Mouse (Mus musculus) midbrain, embryonic 13.5 days (tissue): Measurements from ENCODE around the gene Xkr8. TPM values are rescaled to one million over a fixed set of nuclear protein-coding genes. Genes with fewer than 3 reads are reported as not detected.

ENCODE experiments used
- ATAC-seq: fragments of 200-750 bp; cut with Nextera tagmentation; 2 replicates; pipeline ENCODE4 v1.8.0; 2017; ENCODE audit warnings: mild to moderate bottlenecking, moderate TSS enrichment, moderate library complexity
- H3K27ac ChIP-seq: fragments of 300-500 bp; sonication (generic); 2 replicates; pipeline ENCODE4 v1.5.1; 2015; ENCODE audit warnings: inconsistent platforms, mild to moderate bottlenecking, moderate library complexity
- H3K27me3 ChIP-seq: fragments of 300-500 bp; sonication (generic); 2 replicates; pipeline ENCODE4 v1.6.1; 2015; ENCODE audit warnings: mild to moderate bottlenecking, inconsistent platforms
- H3K36me3 ChIP-seq: fragments of 300-500 bp; sonication (generic); 2 replicates; pipeline ENCODE4 v1.6.1; 2015; ENCODE audit warnings: mild to moderate bottlenecking, inconsistent platforms
- H3K4me1 ChIP-seq: fragments of 300-500 bp; sonication (generic); replicated peaks from 2 replicates; pipeline ENCODE4 v1.6.1; 2015; ENCODE audit warnings: inconsistent platforms
- H3K4me2 ChIP-seq: fragments of 300-500 bp; sonication (generic); replicated peaks from 2 replicates; pipeline ENCODE4 v1.6.1; 2015; ENCODE audit warnings: moderate library complexity, mild to moderate bottlenecking, inconsistent platforms
- H3K4me3 ChIP-seq: fragments of 300-500 bp; sonication (generic); replicated peaks from 2 replicates; pipeline ENCODE4 v1.5.1; 2015; ENCODE audit warnings: mild to moderate bottlenecking, inconsistent platforms
- H3K9ac ChIP-seq: fragments of 300-500 bp; sonication (generic); replicated peaks from 2 replicates; pipeline ENCODE4 v1.6.1; 2015; ENCODE audit warnings: mild to moderate bottlenecking, inconsistent platforms
- H3K9me3 ChIP-seq: fragments of 300-500 bp; sonication (generic); 2 replicates; pipeline ENCODE4 v1.6.1; 2016; ENCODE audit warnings: mild to moderate bottlenecking, inconsistent platforms
- WGBS: fragments of 180-500 bp; shearing (Covaris S2); methylation state at CpG from one replicate; pipeline ENCODE4 v1.1.7; 2015; 5-methylcytosine and 5-hydroxymethylcytosine counted together
- polyA plus RNA-seq: library from polyadenylated mRNA; unstranded; fragments of >200 nt; fragmentation: Nextera tagmentation; extraction: Ambion mirVana; gene quantifications from 2 replicates; pipeline ENCODE4 v1.2.1, GENCODE M21; 2015

Gene Xkr8
- polyA plus RNA-seq, 1 experiment from 2014 or later, result 4.4 TPM

DNA sequence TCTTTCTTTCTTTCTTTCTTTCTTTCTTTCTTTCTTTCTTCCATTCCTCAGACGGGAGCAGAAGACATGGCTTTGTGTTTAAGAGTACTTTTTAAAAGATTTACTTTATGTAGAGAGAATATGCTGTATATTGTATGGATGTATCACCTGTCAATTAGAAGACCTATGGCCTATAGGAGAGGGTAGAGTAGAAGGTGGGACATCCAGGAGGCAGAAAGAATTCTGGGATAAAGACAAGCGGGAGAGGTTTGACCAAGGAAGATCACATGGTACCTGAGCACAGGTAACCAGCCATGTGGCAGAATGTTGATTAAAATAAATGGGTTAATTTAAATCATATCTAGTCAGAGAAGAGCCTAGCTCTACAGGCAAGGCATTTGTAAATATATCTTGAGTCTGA lies 2.4 kb upstream of the Xkr8 start:
- H3K4me3 ChIP-seq, result no peak overlapping the region
- peaks cover 18% of the 10 kb centered on the region for H3K4me1 ChIP-seq
- H3K36me3 ChIP-seq, result no peaks in the 10 kb centered on the region
- no peak overlapping the region for H3K4me2 ChIP-seq
- H3K9me3 ChIP-seq, result no peaks in the 10 kb centered on the region
- no peaks in the 10 kb centered on the region for H3K27me3 ChIP-seq
- no peak overlapping the region for H3K27ac ChIP-seq
- WGBS, result 85% methylated on average over 2 of the region's 2 CpGs
- ATAC-seq, result no peak
- no peak overlapping the region for H3K9ac ChIP-seq

DNA sequence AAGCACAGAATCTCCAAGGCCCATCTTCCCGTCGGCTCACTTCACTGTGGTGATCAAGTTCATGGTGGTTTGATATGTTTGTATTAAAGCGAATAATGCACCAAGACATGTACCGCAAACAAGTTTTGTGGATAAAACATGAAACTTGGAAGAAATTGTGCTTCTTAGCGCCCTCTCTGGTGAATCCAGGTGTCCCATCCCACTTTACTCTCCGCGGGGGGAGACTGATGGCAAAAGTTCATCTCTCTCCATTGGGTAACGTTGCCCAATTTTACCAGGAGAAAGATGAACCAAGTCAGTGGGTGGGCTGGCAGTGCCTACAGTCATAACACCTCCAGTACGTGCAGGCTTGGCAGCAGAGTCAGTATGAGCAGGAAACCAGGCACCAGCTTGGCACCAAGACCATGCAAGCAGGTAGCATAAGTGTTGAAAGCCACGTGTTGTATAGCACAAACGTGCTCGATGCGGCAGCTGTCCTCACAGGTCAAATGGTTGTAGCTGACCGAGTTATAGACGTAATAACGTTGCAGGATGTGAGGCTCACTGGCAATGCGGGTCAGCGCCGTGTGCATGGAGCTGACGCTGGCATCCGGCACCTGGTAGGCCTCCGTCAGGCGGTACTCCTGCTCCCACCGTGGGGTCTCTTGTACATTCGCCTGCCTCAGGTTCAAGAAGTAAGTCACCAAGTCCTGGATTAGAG lies 875 bp upstream of the Xkr8 start:
- Histone ChIP-seq H3K4me1 (peaks cover 18% of the 10 kb centered on the region), H3K27me3 (no peaks in the 10 kb centered on the region), H3K36me3 (peaks cover under 1% of the 10 kb centered on the region; the same call in 1 of the 2 replicates), H3K4me3 (no peak overlapping the region), H3K9ac (no peak overlapping the region), H3K27ac (no peak overlapping the region), H3K9me3 (no peaks in the 10 kb centered on the region), H3K4me2 (no peak overlapping the region)
- WGBS, result 91% methylated on average over 25 of the region's 25 CpGs
- ATAC-seq, result no peak

DNA sequence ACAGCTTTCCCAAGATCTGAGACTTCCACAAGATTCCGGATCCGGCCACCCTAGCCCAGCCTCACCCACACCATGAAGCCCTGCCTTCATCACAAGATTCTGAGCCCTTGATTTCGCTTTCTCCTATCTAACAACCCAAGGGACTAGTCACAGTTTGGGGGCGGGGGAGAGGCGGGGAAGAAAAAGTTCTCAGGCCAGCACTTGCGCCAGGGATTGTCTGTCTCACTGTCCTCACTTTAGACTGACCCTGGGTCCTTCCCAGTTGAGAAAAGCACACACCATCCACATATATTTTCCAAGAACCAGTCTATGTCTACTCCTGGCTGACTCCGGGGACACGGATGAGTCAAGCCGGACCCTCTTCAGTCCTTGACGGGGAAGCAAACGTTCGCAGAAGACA lies 730 bp downstream of the Xkr8 start:
- Histone ChIP-seq H3K4me1 (peaks cover 18% of the 10 kb centered on the region), H3K4me2 (peak overlapping the region; percentile 77), H3K9ac (peak overlapping the region; percentile 71), H3K27ac (no peak overlapping the region), H3K9me3 (no peaks in the 10 kb centered on the region), H3K4me3 (peak overlapping the region; percentile 60), H3K27me3 (no peaks in the 10 kb centered on the region), H3K36me3 (peaks cover 17% of the 10 kb centered on the region)
- ATAC-seq, result no peak
- WGBS, result 49% methylated on average over 12 of the region's 12 CpGs

DNA sequence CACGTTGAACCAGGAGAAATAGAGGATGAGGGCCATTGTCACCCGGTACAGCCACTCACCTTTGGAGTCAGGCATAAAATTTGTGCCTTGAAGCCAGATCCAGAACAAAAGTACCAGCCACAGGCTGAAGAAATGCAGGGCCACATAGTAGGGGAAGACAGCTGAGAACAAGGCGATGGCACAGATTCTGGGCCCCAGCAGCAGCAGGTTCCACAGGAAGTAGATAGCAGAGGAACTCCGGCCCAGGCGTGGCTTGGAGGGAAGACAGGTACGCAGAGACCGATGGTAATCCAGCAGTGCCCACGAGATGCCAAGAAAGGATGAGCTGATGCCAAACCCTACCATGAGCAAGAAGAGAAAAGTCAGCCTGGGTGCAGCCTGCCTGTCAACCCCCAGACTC lies 4.1 kb downstream of the Xkr8 start:
- no peaks in the 10 kb centered on the region for H3K27me3 ChIP-seq
- H3K27ac ChIP-seq, result no peak overlapping the region
- WGBS, result 89% methylated on average over 8 of the region's 8 CpGs
- no peak for ATAC-seq
- H3K4me3 ChIP-seq, result no peak overlapping the region
- peaks cover 18% of the 10 kb centered on the region for H3K4me1 ChIP-seq
- no peak overlapping the region for H3K4me2 ChIP-seq
- no peaks in the 10 kb centered on the region for H3K9me3 ChIP-seq
- H3K36me3 ChIP-seq, result peaks cover 42% of the 10 kb centered on the region
- no peak overlapping the region for H3K9ac ChIP-seq

DNA sequence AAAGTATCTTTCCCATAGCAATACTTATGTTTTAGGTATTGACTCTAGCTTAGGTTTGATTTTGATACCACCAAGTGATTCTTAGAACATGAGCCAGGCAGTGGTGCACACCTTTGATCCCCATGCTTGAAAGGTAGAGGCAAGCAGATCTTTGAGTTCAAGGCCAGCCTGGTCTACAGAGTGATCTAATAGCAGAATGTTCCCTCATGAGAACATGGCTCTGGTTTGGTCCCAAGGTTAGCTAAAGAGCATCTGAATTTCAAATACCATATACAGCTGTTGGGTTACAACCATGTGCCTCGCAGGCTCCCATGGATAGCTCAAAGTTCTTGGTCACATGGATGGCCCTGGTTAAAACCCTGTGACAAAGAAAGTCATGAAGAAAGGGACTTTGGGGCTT lies 14.1 kb downstream of the Xkr8 start:
- ATAC-seq, result no peak
- WGBS, result 94% methylated on average over 1 of the region's 1 CpGs
- H3K9ac ChIP-seq, result no peak overlapping the region
- H3K4me3 ChIP-seq, result no peak overlapping the region
- H3K4me1 ChIP-seq, result no peaks in the 10 kb centered on the region
- H3K9me3 ChIP-seq, result no peaks in the 10 kb centered on the region
- no peak overlapping the region for H3K27ac ChIP-seq
- no peak overlapping the region for H3K4me2 ChIP-seq
- H3K36me3 ChIP-seq, result peaks cover 77% of the 10 kb centered on the region
- H3K27me3 ChIP-seq, result no peaks in the 10 kb centered on the region

DNA sequence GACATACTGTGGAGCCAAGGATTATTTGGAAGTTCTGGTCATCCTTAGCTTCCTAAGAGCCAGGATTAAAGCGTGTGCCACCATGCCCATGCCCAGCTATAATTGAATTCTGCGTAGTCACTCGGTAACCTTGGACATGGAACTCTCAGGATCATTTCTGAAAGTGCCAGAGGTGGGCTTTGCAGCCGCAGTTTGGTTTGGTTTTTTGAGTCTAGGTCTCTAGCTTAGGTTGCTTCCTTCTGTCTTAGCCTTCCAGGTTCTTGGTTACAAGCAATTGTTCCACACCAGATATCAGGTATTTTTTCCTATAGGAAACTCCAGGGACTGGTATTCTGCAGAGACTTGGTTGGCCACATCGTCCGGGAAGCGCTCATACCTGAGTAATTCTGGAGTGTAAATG lies 19.2 kb downstream of the Xkr8 start:
- Histone ChIP-seq H3K27ac (no peak overlapping the region), H3K4me2 (no peak overlapping the region), H3K27me3 (no peaks in the 10 kb centered on the region), H3K36me3 (peaks cover 75% of the 10 kb centered on the region), H3K9me3 (no peaks in the 10 kb centered on the region), H3K4me1 (no peaks in the 10 kb centered on the region), H3K9ac (no peak overlapping the region), H3K4me3 (no peak overlapping the region)
- 98% methylated on average over 7 of the region's 7 CpGs for WGBS
- ATAC-seq, result no peak

DNA sequence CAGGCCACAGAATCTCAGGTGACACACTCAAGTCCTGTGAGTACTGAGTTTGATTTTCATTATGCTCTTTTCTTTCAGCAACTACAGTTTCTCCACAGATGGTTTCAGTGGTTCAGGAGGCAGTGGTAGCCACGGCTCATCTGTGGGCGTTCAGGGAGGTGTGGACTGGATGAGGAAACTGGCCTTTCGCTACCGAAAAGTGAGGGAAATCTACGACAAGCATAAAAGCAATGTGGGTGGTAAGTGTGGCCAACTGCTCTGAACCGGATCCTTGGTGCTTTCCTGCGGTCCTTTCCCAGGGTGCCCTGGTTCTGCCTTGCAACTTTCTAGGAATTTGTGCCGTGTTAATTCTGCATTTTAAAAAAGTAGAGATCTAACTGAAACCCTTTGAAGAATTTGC lies 25.5 kb downstream of the Xkr8 start:
- Histone ChIP-seq H3K9me3 (no peaks in the 10 kb centered on the region), H3K4me1 (no peaks in the 10 kb centered on the region), H3K4me3 (no peak overlapping the region), H3K27me3 (no peaks in the 10 kb centered on the region), H3K27ac (no peak overlapping the region), H3K36me3 (peaks cover 90% of the 10 kb centered on the region), H3K9ac (no peak overlapping the region), H3K4me2 (no peak overlapping the region)
- no peak for ATAC-seq
- 96% methylated on average over 8 of the region's 8 CpGs for WGBS

DNA sequence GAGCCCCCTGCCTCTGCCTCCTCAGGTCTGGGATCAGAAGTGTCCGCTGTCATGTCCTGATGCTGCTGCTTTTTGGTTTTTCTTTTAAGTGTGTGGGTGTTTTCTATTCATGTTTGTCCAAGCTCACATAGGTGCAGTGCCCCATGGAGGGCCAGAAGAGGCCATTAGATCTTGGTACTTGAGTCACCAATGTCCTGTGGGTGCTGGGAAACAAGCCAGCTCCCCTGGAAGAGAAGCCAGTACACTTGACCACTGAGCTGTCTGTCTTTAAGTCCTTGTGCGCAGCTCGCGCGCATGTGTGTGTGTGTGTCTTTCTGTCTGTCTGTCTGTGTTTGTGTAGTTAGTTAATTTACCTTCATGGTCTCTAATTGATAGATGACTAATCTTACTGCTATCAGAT lies 30.3 kb downstream of the Xkr8 start:
- WGBS, result 97% methylated on average over 5 of the region's 5 CpGs
- ATAC-seq, result no peak
- H3K36me3 ChIP-seq, result peaks cover 78% of the 10 kb centered on the region
- no peaks in the 10 kb centered on the region for H3K4me1 ChIP-seq
- H3K27me3 ChIP-seq, result no peaks in the 10 kb centered on the region
- H3K4me2 ChIP-seq, result no peak overlapping the region
- no peak overlapping the region for H3K9ac ChIP-seq
- H3K9me3 ChIP-seq, result no peaks in the 10 kb centered on the region
- no peak overlapping the region for H3K4me3 ChIP-seq
- no peak overlapping the region for H3K27ac ChIP-seq

DNA sequence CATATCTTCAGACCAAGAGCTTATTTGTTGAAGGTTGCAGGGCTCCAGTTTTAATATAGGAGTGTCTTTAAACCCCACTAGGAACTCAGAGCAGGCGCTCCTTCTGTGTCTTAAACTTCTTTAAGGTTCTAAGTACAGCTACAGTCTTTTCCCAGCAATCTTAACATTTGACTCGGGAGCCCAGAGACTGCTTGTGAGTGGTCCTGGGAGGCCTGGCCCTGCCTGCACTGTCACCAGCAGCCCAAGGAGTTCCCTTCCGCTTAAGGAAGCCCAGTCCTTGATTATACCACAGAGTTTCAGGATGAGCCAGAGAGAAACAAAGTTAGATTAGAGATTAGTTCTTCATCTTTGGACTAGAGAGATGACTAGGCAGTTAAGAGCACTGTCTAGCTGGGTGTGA lies 39.0 kb downstream of the Xkr8 start:
- no peak for ATAC-seq
- Histone ChIP-seq H3K9me3 (no peaks in the 10 kb centered on the region), H3K36me3 (peaks cover 68% of the 10 kb centered on the region), H3K4me1 (no peaks in the 10 kb centered on the region), H3K27ac (no peak overlapping the region), H3K4me2 (no peak overlapping the region), H3K27me3 (no peaks in the 10 kb centered on the region), H3K4me3 (no peak overlapping the region), H3K9ac (no peak overlapping the region)
- 94% methylated on average over 3 of the region's 3 CpGs for WGBS

DNA sequence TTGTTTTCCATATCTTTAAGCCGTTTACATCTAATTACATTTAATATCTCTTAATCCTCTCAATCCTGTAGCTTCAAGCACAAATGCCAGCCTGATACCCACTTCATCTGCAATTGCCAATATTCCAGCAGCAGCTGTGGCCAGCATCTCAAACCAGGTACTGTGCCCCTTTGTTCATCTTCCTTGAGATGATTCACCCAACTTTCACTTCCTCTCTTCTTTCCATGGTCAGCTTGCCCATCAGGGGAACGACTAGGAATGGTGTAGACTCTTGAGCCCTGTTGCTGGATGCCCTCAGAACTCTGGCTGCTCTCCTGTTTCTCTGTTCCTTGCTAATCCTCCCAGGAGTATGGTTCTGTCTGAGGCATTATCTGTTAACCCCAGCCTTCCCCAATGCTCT lies 42.7 kb downstream of the Xkr8 start:
- no peaks in the 10 kb centered on the region for H3K9me3 ChIP-seq
- H3K4me2 ChIP-seq, result no peak overlapping the region
- no peak for ATAC-seq
- H3K4me3 ChIP-seq, result no peak overlapping the region
- H3K9ac ChIP-seq, result no peak overlapping the region
- H3K27me3 ChIP-seq, result no peaks in the 10 kb centered on the region
- H3K4me1 ChIP-seq, result no peaks in the 10 kb centered on the region
- peaks cover 63% of the 10 kb centered on the region for H3K36me3 ChIP-seq
- H3K27ac ChIP-seq, result no peak overlapping the region
- WGBS, result 85% methylated on average over 2 of the region's 2 CpGs

DNA sequence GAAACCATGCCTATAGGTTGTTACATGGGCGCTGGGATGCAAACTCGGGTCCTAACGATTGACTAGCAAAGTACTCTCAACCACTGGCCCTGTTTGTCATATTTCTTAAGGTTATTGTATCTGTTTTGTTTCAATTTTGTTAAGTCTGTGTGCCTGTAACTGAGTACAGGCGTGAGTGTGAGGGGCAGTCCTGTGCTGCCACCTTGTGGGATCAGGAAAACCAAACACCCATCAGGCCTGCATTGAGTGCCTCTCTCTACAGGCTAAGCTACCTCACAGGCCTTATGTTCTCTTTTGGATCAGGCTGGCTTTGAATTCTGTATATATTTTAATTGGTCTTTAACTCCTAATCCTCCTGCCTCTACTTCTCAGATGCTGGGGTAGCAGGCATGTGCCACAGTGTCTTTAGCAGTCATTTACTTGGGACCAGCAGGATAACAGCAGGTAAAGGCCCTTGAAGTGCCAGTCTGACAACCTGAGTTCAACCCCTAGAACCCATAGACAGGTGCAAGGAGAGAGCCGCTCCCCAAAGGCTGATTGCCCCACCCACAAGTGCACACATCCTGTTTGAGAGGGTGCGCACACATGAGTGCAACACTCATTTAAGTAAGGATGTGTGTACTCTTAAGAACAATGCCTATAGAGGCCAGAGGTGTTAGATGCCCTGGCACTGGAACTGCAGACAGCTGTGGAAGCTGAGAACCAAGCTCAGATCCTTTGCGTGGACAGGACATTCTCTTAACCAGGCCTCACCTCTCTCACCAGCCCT lies 55.4 kb downstream of the Xkr8 start:
- Histone ChIP-seq H3K4me2 (no peak overlapping the region), H3K9ac (no peak overlapping the region), H3K4me3 (no peak overlapping the region), H3K27me3 (no peaks in the 10 kb centered on the region), H3K9me3 (no peaks in the 10 kb centered on the region), H3K27ac (no peak overlapping the region), H3K4me1 (no peaks in the 10 kb centered on the region), H3K36me3 (peaks cover 54% of the 10 kb centered on the region)
- 88% methylated on average over 7 of the region's 7 CpGs for WGBS
- ATAC-seq, result no peak
